Mouse (Mus musculus): ENCODE results near the gene Eml4.

Gene Eml4

DNA sequence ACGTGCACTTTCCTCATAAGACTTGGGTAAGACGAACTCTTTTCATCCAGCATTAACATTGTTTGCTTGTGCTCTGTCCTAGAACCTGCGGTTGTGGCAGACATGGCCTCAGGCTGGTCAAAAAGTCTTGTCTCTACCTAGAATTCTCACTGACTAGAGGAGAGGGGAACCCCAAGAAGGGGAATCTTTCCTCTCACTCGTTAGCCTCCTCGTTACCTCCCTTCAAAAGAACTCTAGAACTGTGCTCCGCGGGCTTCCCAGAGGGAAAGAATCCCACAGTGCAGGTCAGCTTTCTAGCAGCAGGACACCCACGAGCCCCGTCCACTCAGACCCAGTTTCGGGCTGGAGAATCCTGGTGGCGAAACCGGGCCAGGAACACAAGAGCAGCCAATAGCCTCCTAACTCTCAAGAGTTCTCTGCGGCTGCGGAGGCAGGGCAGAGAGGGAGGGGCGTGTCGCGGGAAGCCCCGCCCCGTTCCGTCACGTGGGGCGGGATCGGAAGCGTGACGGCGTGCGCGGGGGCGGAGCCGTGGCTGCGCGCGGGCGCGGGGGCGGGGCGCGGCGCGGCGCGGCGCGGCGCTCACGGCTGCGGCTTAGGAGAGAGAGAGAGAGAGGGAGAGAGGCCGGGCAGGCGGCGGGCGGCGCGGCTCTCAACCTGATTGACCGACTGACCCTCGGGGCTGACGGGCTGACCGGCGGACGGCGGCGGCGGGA is at the start of gene Eml4:
Gene Eml4 (plus strand): TSS at position 553 of the 713 bp plus-strand sequence.
- peak; percentile 92 to 98 for DNase-seq

GRCm38 (mm10) chr17:83301433-83301832 is 49.3 kb upstream of the Eml4 start:
- no peak for DNase-seq

DNA sequence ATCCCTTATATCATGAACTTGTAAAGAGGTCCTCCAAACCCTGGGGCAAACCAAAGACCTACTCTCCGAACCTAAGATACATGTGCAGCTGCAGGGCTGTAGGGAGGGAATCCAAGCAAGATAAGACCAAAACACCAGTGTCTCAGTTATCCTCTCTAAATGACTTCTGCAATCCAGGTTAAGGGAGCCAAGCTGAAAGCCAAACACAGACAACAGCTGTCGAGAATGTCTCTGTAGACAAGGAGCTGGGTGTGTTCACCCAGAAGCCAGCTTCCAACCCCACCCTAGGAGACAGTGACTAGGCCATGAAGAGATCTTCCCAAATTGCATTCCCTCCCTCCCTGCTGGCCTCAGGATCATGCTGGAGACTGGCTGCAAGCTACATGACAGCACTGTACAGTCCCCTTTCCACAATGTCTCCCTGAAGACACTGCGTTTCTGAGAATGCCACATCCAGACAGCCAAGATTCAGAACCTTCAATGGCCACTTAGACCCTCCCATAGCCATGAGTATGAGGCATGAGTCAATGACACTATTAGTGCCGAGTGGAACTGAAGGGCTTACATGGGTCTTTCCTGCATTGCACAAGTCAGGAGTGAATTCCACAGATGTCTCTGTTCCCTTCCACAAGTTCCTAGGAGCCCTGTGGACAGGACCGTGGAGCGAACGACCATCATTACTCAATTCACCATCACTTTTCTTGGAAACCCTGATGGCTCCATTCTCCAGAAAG is 46.5 kb upstream of the Eml4 start:
- DNase-seq, result no peak

DNA sequence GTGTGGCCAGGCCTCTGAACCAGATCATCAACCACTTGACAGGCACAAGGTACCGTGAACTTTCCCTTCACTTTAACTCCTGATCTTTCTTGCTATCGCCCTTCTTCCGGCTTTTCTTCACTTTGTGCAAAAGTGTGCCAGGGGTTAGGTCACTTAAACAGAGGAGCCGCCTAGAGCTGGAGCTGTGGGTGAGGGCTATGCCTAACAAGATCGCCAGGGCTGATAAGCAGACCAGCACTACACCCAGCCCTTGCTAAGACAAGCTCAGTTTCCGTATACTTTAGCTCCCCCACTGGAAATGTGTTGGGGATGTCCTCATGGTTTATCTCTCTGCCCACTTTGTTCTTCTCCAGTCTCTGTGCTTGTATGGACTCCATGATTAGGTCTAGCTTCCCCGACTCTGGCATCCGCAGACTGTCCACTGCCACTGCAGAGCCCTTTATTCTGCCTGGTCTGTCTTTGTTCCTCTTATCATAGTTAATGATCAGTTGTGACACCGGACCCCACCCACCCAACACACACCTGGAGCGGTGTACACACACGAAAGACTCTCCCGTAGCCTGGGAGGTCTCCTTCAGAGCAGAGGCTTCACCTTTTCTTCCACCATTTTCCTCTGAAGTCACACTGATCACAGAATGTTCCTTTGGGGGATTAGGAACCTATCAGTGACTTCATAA is 43.6 kb upstream of the Eml4 start:
- DNase-seq, result no peak

DNA sequence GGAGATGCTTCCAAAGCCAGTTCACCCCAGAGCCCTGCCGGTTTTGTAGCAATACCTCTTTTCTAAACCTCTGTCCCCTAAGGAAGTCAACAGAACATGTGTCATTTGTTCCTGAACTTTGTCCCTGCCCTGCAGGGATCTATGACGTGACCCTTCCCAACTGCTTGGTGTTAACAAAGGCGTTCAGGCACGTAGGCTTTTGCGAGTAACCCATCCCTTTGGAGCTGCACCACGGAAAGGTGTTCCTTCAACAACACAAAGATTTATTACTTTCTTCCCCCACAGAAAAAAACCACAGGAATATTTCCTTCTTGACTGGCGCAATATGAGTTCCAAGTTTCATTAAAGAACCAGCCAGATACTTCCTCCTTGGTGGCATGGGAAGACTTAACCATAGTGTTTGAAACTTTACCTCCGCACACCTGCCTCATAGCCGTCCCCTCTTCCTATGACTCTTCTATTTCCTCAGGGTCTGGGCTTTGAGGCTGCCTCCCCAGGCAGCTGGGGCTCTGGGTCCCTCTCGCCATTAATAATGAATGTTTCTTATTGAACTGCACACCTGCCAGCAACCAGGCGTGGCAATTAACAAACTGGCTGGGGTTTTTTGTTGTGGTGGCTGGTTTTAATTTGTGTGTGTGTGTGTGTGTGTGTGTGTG is 43.0 kb upstream of the Eml4 start:
- DNase-seq, result no peak

DNA sequence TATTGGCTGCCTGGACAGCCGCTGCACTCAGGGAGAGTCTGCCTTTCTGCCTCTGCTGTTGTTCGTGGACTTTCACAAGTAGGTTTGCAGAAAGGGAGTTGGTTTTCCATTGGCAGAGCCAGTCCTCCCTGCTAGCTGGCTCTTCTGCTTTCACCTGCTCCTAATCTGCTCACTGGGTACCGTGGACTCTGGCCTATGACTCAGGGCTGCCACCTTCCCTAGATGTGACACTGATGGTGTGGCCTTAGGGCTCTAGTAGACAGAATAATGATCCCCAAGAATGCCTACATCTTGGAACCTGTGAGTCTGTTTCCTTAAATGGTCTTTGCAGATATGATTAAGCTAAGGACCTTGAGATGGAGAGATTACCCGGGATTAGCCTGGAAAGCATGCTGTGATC is 42.3 kb upstream of the Eml4 start:
- DNase-seq, result no peak

GRCm38 (mm10) chr17:83309243-83309642 is 41.5 kb upstream of the Eml4 start:
- DNase-seq, result no peak

DNA sequence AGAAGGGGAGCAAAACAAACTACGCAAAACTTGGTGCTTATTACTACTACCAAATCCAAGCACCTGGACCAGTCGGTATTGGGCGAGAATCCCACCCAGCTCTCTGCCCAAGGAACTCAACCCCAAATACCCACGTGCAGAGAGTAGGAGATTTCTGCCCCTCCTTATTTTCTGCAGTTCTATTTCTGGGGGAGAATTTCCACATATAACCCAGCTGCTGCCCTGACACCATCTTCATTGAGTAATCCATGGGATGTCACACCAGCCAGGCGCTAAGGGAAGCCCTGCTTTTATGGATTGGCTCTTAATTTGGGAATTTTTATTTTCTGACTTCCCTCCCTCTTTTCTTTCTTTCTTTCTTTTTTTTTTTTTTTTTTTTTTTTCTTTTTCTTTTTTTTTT is 38.9 kb upstream of the Eml4 start:
- DNase-seq, result no peak

GRCm38 (mm10) chr17:83312244-83312918 is 38.4 kb upstream of the Eml4 start:
- no peak for DNase-seq

DNA sequence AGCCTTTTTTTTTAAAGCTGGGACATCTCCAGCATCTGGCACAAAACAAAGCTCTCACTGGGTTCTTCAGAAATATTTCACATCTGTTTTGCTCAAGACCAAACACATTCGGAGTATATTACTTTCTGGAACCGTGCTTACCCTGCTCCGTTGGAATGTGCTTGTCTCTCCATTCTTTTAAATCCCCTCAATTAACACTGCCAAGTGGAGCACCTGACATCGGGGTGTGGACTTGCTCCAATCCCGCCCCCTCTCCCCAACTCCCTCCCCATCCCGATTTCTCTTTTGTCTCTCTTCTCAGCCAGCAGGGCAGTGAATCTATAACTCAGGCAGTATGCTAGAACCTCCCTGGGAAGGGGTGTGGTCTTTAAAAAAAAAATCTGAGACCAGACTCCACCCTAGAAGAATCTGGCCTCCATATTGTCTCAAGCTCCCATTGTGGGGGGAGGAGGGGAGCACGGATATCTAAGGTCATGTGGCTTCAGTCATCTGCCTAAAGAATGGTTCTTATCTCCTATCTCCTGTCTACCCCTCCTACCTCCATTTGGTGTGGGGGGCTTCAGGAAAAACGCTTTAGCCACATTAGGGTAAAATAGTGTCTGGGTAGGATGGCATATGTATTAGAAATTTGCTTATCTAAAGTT is 37.6 kb upstream of the Eml4 start:
- no peak for DNase-seq

DNA sequence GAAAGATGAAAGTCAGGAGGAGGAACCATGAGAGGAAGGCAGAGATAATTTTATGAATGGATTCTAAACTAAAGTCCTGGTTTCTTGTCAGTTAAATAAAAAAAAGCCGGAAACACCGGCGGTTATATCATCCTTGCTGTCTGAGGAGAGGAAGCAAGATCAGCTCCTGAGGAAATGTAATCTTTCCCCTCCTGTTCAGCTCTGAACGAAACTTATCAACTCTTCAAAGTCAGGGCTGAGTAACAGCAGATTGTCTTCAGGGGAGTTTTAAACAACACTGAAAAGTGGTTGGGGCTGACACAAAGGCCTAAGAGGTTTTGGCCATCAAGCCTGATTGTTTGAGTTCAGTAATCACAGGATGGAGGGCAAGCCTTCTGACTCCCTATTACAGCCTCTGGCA is 35.3 kb upstream of the Eml4 start:
- DNase-seq, result no peak

DNA sequence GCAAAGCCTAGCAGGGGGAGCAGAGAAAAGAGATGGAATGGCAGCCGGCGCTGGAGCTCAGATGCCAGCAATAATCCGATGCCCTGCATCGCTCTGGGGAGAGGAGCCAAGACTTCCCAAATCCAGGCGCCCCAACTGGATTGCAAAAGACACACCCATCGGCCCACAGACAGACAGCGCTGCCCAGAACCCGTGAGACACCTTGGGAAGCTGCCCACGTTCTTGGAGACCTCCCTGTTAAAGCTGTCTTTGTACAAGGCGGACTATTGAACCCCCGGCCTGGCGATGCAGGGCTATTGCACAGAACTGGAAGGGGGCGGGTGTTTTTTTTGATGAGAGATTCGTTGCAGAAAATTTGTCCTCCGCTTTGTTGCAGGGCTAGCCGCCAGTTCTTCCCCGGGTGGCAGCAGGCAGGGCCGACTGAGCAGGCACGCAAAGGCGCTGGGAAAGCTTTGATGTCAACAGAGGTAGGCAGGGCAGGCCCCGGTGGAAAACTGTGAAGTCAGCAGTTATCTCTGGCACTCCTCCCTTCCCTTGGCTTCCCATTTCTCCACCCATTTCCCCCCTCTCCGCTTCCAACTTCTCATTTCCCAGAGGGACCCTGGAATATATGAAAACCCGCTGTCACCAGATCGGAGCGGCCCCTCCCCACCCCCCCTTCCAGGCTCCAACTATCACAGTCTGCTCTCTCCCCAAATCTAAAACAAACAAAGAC is 28.0 kb upstream of the Eml4 start:
- DNase-seq, result peak; percentile 22 to 27

DNA sequence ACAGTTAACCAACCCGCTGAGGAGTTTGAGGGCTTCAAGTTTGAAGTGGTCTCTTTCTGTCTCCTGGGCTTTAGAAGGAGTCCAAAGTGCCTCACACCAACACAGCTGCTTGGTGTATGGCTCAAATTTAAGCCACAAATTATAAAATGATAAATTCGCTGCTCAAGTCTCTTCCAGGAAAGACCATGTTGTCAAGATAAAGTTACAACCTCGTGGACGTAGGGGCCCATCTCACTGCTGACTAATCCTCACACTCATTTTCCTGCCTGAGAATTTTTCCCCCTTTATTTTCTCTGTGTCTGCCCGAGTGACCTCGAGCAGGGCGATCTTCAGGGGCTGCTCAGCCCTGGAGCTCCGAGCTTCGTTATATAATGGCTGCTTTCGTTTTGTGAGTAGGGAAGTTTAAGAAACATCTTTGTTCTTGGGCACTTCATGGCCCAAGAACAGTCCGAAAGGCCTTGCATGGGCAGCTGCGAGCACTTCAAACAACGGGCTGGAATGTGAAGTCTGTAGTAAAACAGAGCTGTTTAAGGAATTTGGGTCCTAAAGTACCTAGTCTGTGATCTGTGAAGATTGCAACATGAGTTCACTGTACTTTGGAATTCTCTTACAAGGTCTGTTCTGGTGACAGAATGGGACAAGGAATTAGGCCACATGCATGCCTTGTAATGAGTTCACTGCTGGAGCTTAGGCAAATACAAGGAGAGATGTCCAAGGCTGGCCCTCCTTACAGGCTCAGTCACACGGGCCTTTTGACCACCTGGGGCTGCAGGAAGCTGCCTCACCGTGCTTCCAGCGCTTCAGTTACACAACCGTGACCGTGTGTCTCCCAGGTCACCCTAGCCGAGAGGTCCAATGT is 27.1 kb upstream of the Eml4 start:
- no peak for DNase-seq

DNA sequence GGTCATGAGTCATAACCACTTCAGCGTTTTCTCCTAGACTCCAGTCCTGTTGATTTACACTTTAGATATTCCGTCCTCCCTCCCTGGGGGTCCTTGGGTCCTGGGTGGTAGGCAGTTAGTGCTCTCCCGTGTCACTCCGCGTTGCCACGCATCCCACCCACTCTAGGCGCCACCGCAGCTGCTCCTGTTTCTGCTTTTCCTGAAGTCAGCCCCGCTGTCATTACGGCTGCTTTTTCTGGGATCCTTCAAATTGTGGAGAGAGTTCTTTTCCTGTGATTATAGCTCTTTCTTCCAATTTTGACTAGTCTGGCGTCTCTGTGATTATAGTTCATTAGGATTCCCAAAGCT is 26.5 kb upstream of the Eml4 start:
- no peak for DNase-seq

DNA sequence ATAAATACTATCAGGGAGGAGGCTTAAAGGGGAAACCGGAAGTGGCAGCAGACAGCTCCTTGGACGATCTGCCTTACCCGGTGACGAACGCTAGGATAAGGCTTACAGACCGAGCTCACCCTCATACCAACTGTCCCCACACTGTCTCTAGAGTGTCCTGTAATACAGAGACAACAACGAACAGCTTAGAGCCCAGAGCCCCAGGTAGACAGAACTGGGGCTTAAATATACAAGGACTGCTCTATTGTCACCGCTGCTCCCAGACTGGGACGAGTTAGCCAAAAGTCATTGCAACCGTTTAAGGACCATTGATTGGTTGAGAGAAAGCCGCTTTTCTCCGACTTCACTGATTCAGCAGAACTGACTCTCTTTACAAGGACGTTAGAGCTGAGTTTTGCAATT is 15.5 kb upstream of the Eml4 start:
- DNase-seq, result no peak

DNA sequence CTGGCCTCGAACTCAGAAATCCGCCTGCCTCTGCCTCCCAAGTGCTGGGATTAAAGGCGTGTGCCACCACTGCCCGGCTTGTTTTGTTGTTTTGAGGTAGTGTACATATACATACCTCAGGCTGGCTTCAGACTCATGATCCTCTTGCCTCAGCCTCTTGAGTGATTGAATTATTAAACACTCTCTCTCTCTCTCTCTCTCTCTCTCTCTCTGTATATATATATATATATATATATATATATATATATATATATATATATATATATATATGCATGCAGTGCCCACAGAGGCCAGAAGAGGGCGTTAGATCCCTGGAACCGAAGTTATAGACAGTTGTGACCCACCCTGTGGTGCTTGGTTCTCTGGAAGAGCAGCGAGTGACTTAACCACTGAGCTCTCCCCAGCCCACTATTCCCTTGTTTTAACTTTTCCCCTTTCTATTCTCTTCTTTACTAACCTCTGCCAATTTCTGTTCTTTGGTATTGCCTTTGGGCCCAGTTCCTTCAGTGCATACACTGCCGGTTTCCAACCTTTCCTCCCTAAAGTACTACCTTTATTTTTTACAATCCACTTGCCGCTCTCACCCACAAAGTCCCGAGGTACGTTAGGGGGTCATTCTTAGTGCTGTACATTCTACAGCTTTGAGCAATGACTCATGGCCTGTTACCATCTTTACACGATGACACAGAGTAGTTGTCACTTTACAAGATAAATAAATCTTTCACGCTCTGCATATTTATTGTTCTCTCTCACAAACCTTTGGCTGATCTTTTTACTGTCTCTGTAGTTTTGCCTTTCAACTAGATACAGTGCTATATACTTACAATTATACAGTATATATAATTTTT is 13.5 kb upstream of the Eml4 start:
- no peak for DNase-seq

DNA sequence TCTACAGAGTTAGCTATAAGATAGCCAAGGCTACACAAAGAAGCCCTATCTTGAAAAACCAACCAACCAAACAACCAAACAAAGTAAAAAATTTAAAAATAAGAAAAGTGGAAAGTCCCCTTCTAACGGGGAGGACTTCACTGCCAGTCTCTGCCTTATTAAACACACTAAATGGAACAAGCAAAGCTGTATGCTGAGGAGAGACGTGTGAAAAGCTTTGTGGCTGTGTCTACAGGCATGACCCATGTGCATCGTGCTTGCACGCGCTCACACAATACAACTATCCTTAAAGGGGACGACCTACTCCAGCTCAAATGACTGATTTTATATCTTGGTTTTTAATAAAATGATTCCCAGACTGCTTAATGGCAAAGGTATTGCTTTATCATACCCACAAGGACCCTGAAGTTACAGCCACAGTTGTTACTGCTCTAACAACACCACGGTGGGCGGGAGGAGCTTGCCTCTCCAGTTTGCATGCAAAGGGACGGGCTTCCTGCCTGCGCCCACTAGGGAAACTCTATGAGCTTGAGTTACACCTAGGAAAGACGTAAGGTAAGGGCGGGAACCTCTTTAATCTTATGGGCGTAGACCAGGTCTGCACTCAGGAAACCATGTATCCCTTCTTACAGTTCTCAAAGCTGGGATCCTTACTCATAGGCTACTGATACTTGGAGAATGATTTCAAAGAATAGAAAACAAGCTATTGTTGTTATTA is 11.2 kb upstream of the Eml4 start:
- DNase-seq, result no peak

GRCm38 (mm10) chr17:83340895-83341524 is 9.7 kb upstream of the Eml4 start:
- no peak for DNase-seq

DNA sequence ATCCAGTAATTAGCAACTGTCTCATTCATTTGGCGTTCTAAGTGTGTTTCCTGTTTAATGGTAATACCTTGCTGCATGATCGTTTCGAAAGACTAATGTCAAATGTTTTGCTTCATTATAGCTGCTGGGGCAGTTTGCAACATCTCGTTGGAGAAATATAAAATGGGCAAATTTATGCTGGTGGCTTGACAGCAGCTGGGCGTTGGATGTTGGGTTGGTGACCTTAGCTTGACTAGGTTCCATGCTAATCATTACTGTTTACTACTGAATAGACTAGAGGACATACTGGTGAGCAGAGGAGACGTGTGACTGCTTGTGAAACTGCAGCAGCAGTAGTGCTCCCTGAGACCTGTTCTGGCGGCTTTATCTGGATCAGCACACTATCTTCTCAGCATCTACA is 6.5 kb upstream of the Eml4 start:
- no peak for DNase-seq

Data from cerebellum, adult 18-20 months (tissue).